Mouse (Mus musculus) liver, adult (tissue): ENCODE data around the gene Espn.

ENCODE experiments used
- GATA4 ChIP-seq: IDR thresholded peaks from 2 replicates; pipeline ENCODE4 v1.6.1; 2014; ENCODE audit warnings: mild to moderate bottlenecking, low read length; ENCODE audit not compliant: insufficient replicate concordance

Espn gene

DNA sequence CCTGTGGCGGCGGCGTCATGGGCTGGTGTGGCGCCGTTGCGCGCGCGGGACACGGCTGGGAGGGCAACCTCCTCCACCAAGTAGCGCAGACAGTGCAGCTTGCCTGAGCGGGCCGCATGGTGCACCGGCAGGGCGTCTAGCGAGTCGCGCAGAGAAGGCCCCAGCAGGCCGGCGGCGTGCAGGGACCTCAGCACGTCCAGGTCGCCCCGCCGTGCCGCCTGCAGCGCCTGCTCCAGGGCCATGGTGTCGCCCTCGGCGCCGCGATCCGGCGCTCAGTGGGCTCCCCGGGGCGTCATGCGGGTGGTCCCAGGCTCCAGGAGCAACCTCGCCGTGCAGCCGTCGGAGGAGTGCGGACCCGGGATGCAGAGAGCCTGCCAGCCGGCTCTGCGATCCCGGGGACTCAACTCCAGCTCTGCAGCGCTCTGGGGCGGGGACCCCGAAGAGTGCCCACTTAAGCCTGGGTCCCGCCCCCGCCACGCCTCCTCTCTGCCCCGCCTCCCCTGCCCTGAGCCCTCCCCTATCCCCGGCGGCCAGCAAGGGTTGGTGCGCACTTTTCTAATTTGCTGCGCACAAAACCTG lies at the start of gene Espn:
Gene Espn (minus strand): TSS at position 406 of the 579 bp plus-strand sequence.
- TF ChIP-seq GATA4: no peak

DNA sequence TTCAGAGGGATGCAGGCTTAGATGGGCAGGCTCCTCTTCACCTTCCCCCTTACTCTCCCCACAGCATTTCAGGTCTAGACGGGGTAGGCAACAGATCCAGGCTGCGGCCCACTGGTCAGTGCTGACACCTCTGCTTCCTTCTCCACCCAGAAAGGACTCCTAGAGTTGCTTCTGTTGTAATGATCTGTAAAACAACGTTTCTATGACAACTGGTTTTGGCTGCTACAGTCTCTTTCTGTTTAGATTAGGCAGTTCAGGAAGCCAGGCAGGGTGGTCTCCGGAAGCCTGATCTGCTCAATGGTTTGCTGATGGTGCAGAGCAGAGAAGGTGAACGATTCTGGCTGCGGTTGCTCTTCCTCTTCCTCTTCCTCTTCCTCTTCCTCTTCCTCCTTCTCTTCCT lies 49.3 kb upstream of the Espn start:
- no peak for TF ChIP-seq GATA4

DNA sequence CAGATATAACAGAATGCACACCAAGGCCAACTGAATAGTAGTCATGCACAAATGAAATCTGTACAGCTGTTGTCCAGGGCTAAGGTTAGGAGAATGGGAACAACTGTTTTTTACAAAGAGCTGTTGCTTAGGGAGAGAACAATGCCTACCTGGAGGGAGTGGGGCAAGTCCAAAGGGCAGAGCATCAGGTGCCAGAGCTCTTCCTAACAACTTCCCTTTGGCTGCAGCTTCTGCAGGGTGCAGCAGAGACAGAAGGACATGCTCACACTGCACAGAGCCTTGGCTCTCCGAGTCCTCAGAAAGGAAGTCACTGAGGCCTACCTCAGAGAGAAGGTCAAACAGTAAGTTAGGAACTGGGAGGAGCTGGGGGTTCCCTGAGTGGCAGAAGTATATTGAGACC lies 47.4 kb upstream of the Espn start:
- TF ChIP-seq GATA4: no peak

DNA sequence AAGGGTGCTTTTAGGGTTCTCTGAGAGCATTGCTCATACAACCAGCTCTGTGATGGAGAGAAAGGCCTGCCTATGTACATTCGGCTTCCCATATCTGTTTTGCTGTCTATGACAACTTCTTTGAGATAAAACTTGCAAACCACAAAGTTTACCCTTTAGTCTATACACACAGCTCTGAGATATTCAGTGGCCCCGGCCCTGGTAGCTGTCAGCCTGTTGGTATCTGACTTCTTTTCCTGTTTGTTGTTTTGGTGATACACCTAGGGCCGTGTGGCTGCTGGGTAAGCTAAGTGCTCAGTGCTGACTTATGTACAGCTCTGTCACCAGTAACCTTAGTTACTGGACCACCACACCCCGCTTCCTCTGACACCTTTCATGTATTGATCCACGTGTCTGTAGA lies 45.4 kb upstream of the Espn start:
- TF ChIP-seq GATA4: no peak

DNA sequence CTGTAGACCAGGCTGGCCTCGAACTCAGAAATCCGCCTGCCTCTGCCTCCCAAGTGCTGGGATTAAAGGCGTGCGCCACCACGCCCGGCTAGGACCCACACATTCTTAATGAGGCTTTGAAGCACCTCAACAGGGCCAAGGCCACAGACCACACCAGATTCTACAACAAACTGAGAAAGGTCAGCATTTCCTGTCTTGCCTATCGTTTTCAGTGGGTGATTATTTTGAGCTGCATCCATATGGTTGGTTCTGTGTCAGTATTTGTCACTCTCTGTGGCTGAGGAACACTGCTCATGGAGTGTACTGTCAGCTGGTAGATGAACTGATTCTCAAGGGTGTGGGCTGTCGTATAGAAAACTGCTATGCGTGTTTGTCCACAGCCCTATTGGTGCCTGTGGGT lies 44.1 kb upstream of the Espn start:
- TF ChIP-seq GATA4: no peak

DNA sequence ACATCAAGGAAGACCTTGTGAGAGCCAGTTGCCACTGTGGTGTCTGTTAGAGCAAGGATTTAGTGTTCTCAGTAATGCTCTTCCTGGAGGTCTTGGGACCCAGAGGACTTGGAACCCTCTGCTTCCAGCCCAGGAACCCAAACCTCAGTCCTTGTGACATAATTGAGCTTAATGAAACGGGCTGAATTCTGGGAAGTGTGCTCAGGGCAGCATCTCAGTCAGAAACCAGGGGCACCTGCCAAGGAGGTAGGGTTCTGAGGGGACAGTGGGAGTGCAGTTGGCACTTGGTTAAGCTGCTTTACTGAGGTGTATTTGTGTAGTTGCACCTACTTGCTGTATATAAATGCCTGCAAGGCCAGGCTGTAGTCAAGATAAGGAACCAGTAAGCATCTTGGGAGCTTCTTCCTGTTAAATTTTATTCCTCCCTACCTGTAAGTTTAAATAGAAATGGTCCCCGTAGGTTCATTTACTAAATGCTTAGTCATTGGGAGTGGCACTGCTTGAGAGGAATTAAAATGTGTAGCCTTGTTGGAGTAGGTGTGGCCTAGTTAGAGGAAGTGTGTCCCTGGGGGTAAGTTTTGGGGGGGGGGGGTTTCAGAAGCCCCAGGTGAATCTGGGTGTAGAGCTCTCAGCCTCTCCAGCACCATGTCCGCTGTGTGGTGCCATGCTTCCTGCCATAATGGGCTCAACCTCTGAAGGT lies 42.5 kb upstream of the Espn start:
- TF ChIP-seq GATA4: no peak

DNA sequence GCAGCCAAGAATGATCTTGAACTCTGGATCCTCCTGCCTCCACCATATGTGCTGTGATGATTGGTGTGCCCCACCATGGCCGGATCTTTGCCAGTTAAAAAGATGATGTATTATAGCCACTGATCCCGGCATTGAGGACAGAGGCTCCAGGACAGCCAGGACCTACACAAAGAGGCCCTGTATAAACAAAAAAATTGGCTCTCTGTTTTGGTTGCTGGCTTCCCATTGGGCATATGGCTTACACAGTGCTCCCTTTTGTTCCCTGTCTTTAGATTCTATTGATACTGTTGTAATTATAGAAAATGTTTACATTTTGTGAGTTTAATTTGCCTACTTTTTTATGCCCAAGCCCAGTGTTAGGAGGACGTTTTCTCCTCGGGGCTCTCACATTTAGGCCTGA lies 40.4 kb upstream of the Espn start:
- no peak for TF ChIP-seq GATA4

DNA sequence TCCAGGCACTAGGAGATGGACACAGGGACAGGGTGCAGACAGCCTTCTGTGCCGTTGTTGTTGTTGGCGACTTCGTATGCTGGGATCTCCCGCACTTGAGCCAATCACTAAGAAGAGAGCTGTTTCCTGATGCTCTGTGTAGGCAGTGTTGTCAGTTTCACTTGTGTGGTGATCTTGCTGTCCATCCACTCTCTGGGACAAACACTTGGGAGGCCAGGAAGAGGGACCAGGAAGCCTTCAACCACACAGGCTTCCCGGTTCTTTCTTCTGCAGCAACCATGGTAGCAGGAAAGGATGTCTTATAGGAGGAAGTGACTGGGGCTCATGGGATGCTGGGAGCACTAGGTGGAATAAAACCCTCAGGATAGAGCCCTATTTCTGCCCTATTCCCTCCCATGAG lies 38.5 kb upstream of the Espn start:
- no peak for TF ChIP-seq GATA4

DNA sequence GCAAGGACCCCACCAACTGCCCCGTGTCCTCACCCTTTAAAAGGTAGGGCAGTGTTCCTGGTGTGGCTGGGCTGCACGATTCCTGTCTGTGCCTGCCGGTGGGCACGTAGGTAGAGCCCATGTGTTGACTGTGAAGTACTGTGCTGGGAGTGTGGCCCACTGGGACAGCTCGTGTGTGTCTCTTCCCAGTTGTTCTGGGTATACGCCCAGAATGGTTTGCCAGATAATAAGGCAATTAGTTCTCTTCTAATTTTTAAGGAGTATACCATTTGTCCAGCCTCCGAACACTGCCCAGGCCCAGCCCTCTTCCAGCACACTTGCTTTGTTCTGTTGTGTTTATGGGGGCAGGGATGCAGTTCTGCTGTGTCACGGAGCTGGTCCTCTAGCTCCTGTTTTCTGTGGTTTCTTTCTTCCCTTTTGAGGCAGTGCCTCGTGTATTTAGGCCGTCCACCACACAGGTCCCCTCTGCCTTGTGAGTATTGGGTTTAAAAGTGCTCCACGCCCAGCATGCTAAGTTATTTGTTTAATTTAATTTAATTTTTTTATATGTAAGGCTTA lies 38.0 kb upstream of the Espn start:
- no peak for TF ChIP-seq GATA4

DNA sequence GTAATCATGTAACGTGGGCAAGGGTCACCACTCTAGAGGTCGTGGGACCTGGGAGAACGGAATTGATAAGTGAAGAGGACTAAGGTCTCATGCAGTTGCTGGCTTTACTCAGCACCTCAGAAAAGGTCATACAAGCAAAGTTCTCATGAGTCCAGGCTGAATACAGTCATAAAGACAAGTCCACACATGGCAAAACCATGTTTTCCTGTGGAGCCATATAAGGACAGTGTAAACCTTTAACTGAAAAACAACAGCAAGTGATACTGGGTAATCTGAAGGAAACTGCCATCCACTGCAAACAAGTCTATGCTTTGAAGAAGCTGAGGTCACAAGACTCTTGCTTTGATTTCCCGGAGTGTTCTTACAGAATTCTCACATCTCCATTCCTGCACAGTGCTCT lies 37.5 kb upstream of the Espn start:
- TF ChIP-seq GATA4: no peak

DNA sequence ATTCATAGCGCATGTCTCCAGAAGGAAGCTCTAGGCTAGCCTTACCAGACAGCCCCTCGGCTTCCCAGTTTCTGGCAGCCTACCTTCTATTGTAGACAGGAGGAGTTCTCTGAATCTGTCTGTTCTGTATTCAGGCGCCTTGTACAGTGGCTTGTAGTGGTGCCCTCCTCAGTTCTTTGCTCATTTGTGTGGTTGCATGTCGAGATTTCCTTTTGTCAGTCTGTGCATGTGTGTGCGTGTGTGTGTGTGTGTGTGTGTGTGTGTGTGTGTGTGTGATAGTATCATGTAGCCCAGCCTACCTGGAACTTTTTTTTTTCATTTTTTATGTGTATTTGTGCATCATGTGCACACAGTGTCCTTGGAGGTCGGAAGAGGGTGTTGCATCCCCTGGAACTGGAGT lies 36.9 kb upstream of the Espn start:
- no peak for TF ChIP-seq GATA4

DNA sequence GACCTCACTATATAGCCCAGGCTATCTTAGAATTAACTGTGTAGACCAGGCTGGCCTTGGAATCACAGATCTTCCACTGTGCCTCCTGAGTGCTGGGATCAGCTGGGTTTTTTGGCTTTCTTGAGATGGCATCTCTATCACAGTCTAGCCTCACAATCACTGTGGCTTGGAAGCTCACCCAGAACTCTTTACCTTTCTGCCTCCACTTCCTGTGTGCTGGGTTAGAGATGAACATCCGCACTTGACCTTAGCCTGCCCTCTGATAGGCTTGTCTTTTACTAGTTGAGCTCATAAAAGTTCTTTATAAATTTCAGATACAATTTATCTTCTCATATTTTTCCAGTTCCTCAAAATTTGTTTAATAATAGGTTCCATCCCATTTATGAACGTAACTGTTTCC lies 36.5 kb upstream of the Espn start:
- no peak for TF ChIP-seq GATA4

DNA sequence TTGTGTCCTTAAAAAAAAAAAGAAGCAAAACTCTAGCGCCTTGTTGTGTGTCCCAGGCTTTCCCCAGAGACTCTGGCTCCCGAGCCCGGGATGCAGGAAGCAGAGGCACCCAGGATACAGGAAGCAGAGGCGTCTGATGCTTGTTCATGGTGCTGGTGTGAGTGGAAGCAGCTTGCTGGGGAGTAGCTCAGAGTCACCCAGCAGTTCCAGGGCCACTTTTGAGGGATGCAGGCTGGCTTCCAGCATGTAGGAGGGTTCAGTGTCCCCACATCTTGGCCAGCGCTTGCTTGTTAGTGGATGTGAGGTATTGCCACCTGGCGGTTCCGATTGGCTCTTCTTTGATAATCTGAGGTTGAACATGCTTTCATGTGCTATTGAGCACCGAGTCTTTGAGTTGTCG lies 35.0 kb upstream of the Espn start:
- TF ChIP-seq GATA4: no peak

DNA sequence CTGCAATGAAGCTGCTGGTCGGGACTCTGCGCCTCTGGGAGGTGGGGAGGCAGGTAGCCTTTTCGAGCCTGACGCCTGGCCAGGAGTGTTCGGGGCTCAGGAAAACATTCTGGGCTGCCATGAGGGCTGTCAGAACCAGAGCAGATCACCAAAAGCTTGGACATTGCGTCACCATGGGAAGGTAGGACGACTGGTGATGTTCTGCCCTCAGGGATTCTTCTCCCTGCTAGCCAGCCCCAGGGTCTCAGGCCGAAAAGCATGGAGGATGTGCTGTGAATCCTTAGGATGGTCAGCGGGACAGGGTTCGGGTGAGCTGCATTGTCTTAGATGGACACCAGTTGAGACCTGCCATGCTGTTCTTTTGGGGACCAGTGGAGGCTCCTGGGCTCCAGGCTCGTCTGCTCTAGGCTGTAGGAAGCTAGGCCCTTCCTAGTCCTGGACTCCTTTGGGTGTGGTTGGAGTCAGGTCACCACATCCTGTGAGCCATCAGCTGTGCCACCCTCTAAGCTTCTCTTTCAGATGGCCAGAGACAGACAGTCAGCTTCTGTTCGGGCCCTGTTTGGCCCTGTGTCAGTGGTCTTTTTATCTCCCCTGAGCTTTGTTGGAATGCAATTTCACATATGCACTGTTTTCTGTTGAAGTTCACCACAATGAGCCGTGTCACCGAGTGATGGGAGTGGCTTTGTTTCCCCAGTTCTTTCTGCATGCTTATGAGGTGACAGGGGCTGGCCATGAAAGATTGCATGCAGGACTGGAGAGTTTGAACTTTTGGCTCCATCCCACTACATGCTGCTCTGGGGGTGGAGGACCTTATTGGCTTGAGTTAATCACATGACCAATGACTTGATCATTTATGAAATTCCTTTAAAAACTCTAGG lies 34.3 kb upstream of the Espn start:
- no peak for TF ChIP-seq GATA4

DNA sequence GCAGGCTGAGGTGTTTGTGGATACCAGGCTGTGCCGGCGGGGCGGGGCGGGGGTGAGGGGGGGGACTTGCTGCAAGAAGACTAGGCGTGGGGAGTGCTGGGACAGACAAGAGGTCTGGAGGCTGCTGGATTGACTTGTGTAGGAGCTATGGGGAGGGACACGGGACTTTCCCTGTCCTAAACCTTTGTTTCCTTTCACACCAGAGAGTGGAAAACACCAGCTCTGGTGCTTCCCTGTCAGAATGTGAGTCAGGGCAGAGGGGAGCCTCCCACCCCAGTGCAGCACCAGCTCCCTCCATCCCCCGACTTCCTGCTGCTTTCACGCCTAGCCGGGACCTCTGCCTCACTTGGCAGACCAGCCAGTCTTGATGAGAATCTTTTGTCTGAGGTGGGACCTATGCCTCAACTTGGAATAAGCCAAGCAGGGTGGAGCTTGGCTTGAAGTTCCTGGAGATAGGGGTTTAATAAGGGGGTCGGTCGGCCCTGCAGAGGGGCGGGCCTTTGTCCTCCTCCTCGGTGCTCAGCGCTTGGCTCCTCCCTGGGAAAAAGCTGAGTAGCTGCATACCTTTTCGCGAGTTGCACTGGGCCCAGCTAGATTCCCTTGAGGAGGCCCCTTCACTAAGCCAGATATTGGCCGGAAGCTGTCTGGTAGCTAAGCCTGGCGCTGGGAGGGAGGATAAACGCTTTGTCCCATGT lies 33.5 kb upstream of the Espn start:
- no peak for TF ChIP-seq GATA4

DNA sequence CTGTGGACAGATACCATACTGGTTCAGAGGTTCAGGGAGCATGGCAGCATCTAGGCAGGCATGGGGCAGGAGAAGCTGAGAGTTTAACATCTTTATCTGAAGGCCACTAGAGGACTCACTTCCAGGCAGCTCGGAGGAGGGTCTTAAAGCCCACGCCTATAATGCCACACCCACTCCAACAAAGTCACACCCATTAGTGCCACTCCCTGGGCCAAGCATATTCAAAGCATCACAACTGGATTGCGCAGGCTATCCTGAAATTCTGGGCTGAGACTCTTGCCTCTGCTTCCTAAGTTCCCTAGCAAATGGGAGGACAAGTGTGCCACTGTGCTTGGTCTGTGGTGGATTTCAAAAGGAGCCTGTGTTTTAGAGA lies 33.0 kb upstream of the Espn start:
- no peak for TF ChIP-seq GATA4
